Mouse (Mus musculus) bone marrow, adult 2 months (tissue): ENCODE data around the gene Evx1. TPM values are rescaled to one million over a fixed set of nuclear protein-coding genes. Genes with fewer than 3 reads are reported as not detected.

Experiments
- H3K27ac ChIP-seq: fragments of 200-500 bp; 2 replicates; pipeline ENCODE4 v1.5.1; 2012; ENCODE audit warnings: low read depth, mild to moderate bottlenecking, control low read depth, inconsistent platforms, low read length; ENCODE audit not compliant: control insufficient read depth, poor library complexity, insufficient read depth
- H3K4me1 ChIP-seq: fragments of 200-500 bp; 2 replicates; pipeline ENCODE4 v1.6.1; 2011; ENCODE audit warnings: low read length; ENCODE audit not compliant: control insufficient read depth, insufficient read depth
- H3K4me3 ChIP-seq: fragments of 200-500 bp; replicated peaks from 2 replicates; pipeline ENCODE3; 2011; ENCODE audit warnings: mild to moderate bottlenecking, low read depth, low read length, control low read depth; ENCODE audit not compliant: control insufficient read depth
- CTCF ChIP-seq: fragments of 200-500 bp; IDR thresholded peaks from 2 replicates; pipeline ENCODE4 v1.5.1; 2011; ENCODE audit warnings: low read length, control low read depth; ENCODE audit not compliant: control insufficient read depth, insufficient read depth
- POLR2A ChIP-seq: fragments of 200-500 bp; IDR thresholded peaks from 2 replicates; pipeline ENCODE4 v1.6.1; 2011; ENCODE audit warnings: low read depth, mild to moderate bottlenecking, control low read depth, low read length, borderline replicate concordance; ENCODE audit not compliant: control insufficient read depth
- WGBS: fragments of 180-500 bp; shearing (Covaris S2); methylation state at CpG from one replicate; pipeline ENCODE4 v1.1.7; 2018; 5-methylcytosine and 5-hydroxymethylcytosine counted together
- polyA plus RNA-seq: library from polyadenylated mRNA; stranded (reverse); fragments of >200 nt; gene quantifications from 2 replicates; pipeline ENCODE4 v1.2.4, GENCODE M21; 2011; ENCODE audit warnings: low replicate concordance; ENCODE audit not compliant: missing spikeins, insufficient read depth, insufficient read length

Gene Evx1
- not detected in 2 replicates for polyA plus RNA-seq

DNA sequence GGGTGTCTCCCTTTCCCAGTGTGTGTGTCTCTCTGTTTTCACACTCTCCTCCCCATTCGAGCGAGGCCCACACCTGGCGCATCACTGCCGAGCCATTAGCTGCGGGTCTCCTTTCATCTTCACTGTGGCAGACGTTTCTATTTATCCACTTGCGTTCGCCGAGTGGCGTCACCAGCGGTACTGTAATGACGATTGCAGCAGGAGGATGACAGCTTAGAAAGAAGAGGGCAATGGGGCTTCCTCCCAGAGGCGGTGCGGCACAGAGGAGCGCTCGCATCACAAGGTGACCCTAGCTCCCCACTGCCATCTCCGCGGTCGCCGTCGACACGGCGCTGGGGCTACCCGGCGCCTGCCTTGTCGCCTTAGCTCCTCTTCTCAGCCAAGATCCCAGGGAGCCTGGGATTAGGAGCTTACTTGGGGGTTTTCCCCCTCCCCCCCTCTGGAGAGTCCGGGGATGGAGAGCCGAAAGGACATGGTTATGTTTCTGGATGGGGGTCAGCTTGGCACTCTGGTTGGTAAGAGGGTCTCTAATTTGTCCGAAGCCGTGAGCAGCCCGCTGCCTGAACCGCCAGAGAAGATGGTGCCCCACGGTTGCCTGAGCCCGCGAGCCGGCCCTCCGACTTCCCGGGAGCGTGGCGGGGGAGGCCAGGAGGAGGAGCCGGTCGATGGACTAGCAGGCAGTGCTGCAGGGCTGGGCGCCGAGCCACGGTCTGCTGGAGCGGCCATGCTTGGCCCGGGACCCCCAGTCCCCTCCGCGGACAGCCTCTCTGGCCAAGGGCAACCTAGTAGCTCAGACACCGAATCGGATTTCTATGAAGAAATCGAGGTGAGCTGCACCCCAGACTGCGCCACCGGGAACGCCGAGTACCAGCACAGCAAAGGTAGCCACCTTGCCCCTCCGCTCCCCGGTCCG, at the start of gene Evx1:
TSS of gene Evx1 (plus strand) at position 108 of the 913 bp plus-strand sequence.
- H3K4me3 ChIP-seq: no peak within 1 kb of the TSS
- TF ChIP-seq POLR2A: no peak
- no peak for TF ChIP-seq CTCF
- H3K27ac ChIP-seq: no peak within 1 kb of the TSS; the same call in 1 of the 2 replicates
- WGBS: 3% methylated on average over 59 of the region's 59 CpGs
- no peaks in the 10 kb centered on the region for H3K4me1 ChIP-seq

DNA sequence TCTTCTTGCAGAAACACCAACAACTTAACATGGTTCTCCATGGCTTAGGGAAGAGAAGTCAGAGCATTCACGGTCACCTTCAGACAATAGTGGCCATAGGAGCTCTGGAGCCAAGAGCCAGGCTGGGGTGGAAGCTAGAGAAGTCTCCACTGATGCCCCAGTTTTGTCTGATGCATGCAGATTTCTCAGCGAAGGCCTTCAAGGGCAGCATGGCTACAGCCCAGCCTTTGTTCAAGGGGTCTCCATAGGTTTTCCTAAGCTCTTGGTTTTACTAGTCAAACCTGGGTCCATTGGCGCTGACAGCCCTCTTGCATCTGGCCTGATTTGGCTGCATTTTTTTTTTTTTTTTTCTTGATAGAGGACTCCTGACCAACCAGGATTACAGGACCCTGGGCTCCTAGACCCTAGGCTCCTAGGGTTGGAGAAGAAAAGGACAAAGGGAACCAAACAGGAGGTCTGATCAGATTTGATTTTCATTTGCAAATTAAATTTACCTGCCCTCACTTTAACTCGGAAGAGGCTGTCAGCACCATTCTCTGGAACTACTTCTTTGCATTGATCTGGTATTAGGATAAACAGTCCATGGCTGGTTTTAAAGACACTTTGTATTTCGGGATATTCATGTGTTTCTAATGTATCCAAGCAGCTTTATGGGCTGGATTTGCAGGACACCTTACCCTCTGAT, 49.0 kb upstream of the Evx1 start:
- Histone ChIP-seq H3K27ac (no peak overlapping the region), H3K4me3 (no peak overlapping the region), H3K4me1 (no peaks in the 10 kb centered on the region)
- 16% methylated on average over 5 of the region's 5 CpGs for WGBS
- TF ChIP-seq CTCF (no peak), POLR2A (no peak)

GRCm38 (mm10) chr6:52265306-52265912, 47.9 kb upstream of the Evx1 start:
- WGBS: 4% methylated on average over 18 of the region's 18 CpGs
- H3K4me3 ChIP-seq: no peak overlapping the region
- no peak for TF ChIP-seq CTCF
- TF ChIP-seq POLR2A: no peak

GRCm38 (mm10) chr6:52265913-52266665, 47.2 kb upstream of the Evx1 start:
- no peak for TF ChIP-seq POLR2A
- no peak for TF ChIP-seq CTCF
- no peaks in the 10 kb centered on the region for H3K4me1 ChIP-seq
- H3K4me3 ChIP-seq: no peak overlapping the region
- H3K27ac ChIP-seq: no peak overlapping the region
- 5% methylated on average over 19 of the region's 19 CpGs for WGBS

More at GRCm38 (mm10) chr6:52265306-52265912, 47.9 kb upstream of the Evx1 start:
- Histone ChIP-seq H3K4me1 (no peaks in the 10 kb centered on the region), H3K27ac (no peak overlapping the region)

GRCm38 (mm10) chr6:52266666-52266985, 46.7 kb upstream of the Evx1 start:
- H3K4me1 ChIP-seq: no peaks in the 10 kb centered on the region
- no peak overlapping the region for H3K27ac ChIP-seq
- TF ChIP-seq CTCF: no peak
- TF ChIP-seq POLR2A: no peak
- WGBS: 8% methylated on average over 9 of the region's 9 CpGs
- H3K4me3 ChIP-seq: no peak overlapping the region

DNA sequence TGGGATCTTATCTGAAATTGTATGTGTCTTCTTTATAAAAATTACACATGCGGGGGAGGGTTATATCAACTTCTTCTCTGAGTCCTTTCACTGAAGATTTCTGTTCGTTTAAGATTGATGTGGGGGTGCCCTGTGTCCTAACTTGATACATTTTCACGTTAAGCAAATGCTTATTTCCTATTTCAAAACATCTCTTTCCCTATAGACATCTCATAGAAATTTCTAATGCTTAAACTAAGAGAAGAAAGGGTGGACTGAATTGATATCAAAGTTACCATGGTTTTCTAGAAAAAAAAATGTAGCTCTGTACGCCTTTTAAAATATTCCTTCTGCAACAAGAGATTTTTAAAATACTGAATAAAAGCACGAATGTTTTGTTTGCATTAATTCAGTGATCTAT, 46.1 kb upstream of the Evx1 start:
- 26% methylated on average over 5 of the region's 5 CpGs for WGBS
- H3K4me3 ChIP-seq: no peak overlapping the region
- TF ChIP-seq POLR2A (no peak), CTCF (no peak)
- no peak overlapping the region for H3K27ac ChIP-seq
- H3K4me1 ChIP-seq: no peaks in the 10 kb centered on the region

DNA sequence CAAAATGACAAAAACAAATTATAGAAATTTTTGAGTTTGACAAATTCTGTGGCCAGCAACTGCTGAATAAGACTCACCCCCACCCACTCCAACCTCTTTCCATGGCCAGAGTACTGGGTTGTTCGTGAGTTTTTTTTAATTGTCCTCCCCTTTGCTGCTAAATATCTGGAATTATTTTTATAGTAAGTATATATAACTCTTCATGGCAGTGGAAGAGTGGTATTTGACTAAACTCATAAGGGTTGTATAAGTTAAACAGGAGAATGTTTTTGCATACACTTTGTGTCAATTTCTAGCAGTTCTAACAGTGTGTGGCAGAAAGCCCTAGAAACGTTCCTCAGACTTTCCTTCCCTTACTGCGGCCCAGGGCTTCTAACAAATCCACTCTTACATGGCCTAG, 45.6 kb upstream of the Evx1 start:
- 24% methylated on average over 3 of the region's 3 CpGs for WGBS
- no peaks in the 10 kb centered on the region for H3K4me1 ChIP-seq
- no peak overlapping the region for H3K4me3 ChIP-seq
- H3K27ac ChIP-seq: no peak overlapping the region
- TF ChIP-seq CTCF (no peak), POLR2A (no peak)
